Mouse (Mus musculus): ENCODE results near the gene Rcsd1.

DNA sequence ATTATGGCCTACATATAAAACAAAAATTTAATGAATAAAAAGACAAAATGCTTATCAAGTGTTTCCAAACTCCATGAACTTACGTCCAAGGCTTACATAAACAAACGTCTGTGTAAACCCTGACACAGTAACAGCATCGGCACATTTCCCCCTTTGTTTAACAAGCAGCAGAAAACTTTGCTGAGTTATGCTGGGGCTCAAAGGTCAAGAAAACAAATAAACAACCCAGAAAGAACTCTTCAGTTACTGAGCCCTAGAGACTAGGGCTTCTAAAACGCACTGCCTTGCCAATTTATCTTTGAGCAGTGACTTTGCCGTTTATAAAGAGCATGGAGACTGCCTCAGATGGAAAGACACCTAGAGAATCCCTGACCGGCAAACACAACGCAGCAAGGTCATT, 92.9 kb downstream of the Rcsd1 start:
- TF ChIP-seq CTCF (IDR thresholded peaks at IDR 0.05; ENCODE audit: low read depth): no peak
- no peak for TF ChIP-seq EP300 (IDR thresholded peaks at IDR 0.05; ENCODE audit: low read depth)
